Mouse (Mus musculus) bone marrow macrophage, adult 2 months (primary cell): ENCODE results near the gene Mast3. TPM values are rescaled to one million over a fixed set of nuclear protein-coding genes. Genes with fewer than 3 reads are reported as not detected.
"Not testable (repeated sequence)": the region's sequence is repeated elsewhere in the genome, so short reads cannot be mapped to it uniquely, and the experiment has no call there.

Experiments
- H3K27ac ChIP-seq: 2 replicates; pipeline ENCODE4 v1.5.1; 2012; ENCODE audit warnings: low read depth, low read length; ENCODE audit not compliant: insufficient read depth
- H3K4me1 ChIP-seq: 2 replicates; pipeline ENCODE4 v1.6.1; 2012; ENCODE audit warnings: low read length; ENCODE audit not compliant: control insufficient read depth, insufficient read depth
- H3K4me3 ChIP-seq: 2 replicates; pipeline ENCODE4 v1.5.1; 2012; ENCODE audit warnings: mild to moderate bottlenecking, low read length, moderate library complexity; ENCODE audit not compliant: insufficient read depth
- CTCF ChIP-seq: IDR thresholded peaks from 2 replicates; pipeline ENCODE4 v1.5.1; 2012; ENCODE audit warnings: low read depth, mild to moderate bottlenecking, low read length, moderate library complexity
- POLR2A ChIP-seq: IDR thresholded peaks from 2 replicates; pipeline ENCODE4 v1.6.1; 2012; ENCODE audit warnings: mild to moderate bottlenecking, low read depth, low read length, borderline replicate concordance
- polyA plus RNA-seq: library from polyadenylated mRNA; stranded (reverse); fragments of >200 nt; gene quantifications from 2 replicates; pipeline ENCODE4 v1.2.4, GENCODE M21; 2012; ENCODE audit not compliant: missing spikeins, insufficient read depth, insufficient read length

The Mast3 gene
- polyA plus RNA-seq, 1 experiment: 59.6 TPM

DNA sequence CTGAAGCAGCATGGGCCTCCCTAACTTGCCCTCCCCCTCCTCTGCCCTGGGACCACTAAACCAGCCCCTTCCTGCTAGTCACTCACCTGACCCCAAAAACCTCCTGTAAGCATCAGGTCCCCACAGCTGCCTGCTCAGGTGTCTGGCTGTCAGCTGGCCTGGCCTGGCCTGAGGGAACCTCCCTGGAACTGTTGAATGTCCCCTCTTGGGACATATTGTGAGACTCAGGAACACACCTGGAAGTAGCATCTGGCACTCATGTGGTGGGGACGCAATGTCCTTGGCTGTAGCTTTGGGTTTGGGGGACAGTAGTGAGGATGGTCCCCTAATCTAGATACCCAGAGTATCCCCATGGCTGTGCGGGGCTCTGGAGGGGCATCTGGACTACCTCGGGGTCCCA lies 29.2 kb upstream of the Mast3 start:
- Histone ChIP-seq H3K4me1 (peaks cover 33% of the 10 kb centered on the region), H3K27ac (peak overlapping the region; percentile 98), H3K4me3 (0 out of 2 replicates have a peak overlapping the region, but pooled peaks have one; percentile 27)
- TF ChIP-seq CTCF (no peak), POLR2A (no peak)

DNA sequence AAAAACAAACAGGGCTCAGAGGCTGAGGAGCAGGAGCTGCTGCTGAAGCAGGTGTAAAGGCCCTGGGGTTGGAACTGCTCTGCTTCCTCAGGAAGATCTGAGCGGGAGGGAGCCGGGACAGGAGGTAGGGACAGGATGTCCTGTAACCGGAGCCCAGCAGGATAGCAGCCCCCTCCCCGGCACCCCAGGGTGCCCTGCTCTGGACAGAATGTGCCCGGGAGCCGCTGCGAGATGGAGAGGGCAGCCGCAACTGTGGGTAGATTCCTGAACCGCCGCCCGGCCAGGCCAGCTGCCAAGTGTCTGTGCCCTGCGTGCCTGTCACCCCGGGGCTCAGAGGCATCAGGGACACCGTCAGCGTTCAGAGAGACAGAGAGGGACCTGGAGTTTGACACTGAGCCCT lies 28.7 kb upstream of the Mast3 start:
- peaks cover 33% of the 10 kb centered on the region for H3K4me1 ChIP-seq
- no peak for TF ChIP-seq CTCF
- no peak for TF ChIP-seq POLR2A

DNA sequence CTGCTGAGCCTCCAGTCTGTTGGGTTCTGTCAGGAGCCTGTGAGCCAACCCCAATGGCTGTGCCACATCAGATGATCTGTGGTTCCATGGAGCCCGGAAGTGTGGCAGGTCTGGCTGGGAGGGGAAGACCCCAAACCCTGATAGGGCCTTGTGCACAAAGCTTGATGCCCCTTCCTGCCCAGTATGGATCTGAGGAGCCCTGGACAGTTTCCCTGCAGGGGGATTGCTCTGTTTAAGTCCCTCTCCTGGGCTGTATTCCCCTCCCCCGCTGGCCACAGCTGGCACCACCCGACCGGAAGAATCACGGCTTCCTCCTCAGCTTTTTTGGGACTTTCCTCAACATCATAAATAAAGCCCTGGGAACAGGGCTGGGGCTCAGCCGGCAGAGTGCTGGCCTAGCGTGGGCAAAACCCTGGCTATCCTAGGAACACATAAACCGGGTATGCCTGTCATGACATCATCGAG lies 28.2 kb upstream of the Mast3 start:
- Histone ChIP-seq H3K27ac (peak overlapping the region; percentile 98), H3K4me3 (peak overlapping the region; percentile 27), H3K4me1 (peaks cover 33% of the 10 kb centered on the region)
- TF ChIP-seq CTCF: no peak
- TF ChIP-seq POLR2A: no peak; the same call in 1 of the 2 replicates

More for the DNA sequence above, 28.7 kb upstream of the Mast3 start:
- Histone ChIP-seq H3K27ac (peak overlapping the region; percentile 98), H3K4me3 (peak overlapping the region; percentile 27)

DNA sequence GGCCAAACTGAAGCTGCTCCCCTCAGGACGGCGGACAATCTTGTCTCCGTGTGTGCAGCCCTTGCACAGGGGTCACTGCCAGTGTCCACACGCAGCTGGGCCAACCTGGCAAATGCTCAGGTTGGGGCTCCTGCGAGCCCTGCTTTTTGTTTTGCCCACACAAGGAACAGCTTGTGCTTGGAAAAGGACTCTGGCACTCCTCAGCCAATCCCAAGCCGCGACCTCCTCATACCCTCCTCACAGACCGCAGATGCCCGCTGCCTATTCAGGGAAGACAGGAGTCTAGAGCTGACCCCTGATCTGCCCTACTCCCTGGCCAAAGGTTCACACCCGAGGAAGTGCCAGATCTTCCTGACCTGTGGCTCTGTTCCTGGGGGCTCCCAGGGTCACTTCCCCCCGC lies 27.5 kb upstream of the Mast3 start:
- H3K27ac ChIP-seq: peak overlapping the region; percentile 98
- peaks cover 33% of the 10 kb centered on the region for H3K4me1 ChIP-seq
- no peak overlapping the region for H3K4me3 ChIP-seq
- TF ChIP-seq POLR2A (no peak), CTCF (no peak)

DNA sequence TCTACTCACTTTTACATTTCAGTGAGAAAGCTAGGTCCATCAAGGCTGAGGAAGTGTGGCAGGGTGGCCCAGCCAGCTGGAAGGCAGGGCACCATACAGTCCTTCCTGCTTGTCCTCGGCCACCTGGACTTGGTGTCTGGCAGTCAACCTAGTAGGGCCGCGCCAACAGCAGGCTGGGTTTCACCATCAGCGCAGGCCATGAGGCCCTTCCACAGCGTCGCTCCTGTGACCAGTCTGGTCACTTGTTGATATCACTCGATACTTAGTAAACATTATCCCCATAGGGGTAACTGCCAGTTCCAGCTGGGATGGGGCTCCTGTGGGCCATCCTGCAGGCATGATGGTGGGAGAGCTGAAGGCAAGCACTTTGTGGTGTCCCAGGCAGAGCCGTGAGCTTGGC lies 26.7 kb upstream of the Mast3 start:
- H3K27ac ChIP-seq: no peak overlapping the region
- TF ChIP-seq POLR2A (no peak), CTCF (no peak)
- peaks cover 30% of the 10 kb centered on the region for H3K4me1 ChIP-seq
- no peak overlapping the region for H3K4me3 ChIP-seq

DNA sequence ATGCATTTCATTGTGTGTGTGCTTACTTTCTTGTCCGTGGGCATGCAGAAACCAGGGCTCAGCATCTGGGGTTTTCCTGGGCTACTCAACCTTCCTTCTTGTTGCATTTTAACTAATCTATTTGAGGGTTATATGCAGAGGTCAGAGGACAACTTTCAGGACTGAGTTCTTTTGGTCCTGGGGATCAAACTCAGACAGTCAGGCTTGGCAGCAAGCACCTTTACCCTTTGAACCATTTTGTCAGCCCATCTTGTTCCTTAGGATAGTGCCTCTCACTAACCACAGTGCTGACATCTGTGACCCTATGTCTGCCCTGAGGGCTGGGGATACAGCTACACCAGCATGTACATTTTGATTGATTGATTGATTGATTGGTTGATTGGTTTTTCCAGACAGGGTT lies 22.9 kb upstream of the Mast3 start:
- no peak overlapping the region for H3K4me3 ChIP-seq
- no peak overlapping the region for H3K27ac ChIP-seq
- TF ChIP-seq POLR2A: no peak
- no peak for TF ChIP-seq CTCF

DNA sequence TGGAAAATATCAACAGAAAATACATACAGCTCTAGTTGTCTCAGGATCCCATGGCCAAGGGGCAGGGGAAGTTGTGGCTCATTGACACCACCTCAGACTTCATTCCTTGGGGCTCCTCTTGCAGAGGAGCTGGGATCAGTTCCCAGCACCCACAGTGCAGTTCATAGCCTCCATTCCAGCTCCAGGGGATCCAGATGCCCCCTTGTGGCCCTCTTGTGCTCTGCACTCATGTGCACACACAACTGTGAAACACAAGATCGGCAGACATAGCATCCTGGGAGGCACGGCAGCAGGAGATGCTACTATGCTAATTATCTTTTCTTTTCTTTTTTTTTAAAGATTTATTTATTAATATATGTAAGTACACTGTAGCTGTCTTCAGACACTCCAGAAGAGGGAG lies 22.2 kb upstream of the Mast3 start:
- peaks cover 8% of the 10 kb centered on the region for H3K4me1 ChIP-seq
- H3K27ac ChIP-seq: no peak overlapping the region
- no peak overlapping the region for H3K4me3 ChIP-seq
- no peak for TF ChIP-seq POLR2A
- no peak for TF ChIP-seq CTCF

More for the DNA sequence above, 22.9 kb upstream of the Mast3 start:
- H3K4me1 ChIP-seq: peaks cover 15% of the 10 kb centered on the region

DNA sequence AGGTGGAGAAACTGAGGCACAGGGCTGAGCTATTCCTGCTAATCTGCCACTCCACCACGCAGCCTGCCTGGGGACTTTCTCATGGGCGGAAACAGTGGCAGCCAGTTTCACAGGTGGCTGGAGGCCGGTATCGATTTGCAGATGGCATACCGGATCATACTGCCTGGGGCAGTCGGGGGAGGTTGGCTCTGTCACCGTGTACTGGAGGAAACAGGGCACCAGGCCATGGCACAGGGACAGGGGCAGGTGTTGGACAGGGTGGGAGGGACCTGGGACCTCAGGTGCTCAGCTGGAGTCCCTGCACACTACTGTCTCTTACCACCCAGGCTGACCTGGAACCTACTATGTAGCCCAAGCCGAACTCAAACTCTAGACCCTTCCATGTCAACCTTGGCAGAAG lies 21.0 kb upstream of the Mast3 start:
- Histone ChIP-seq H3K27ac (no peak overlapping the region), H3K4me1 (peaks cover 3% of the 10 kb centered on the region; the same call in 1 of the 2 replicates), H3K4me3 (no peak overlapping the region)
- TF ChIP-seq POLR2A: no peak
- TF ChIP-seq CTCF: no peak

DNA sequence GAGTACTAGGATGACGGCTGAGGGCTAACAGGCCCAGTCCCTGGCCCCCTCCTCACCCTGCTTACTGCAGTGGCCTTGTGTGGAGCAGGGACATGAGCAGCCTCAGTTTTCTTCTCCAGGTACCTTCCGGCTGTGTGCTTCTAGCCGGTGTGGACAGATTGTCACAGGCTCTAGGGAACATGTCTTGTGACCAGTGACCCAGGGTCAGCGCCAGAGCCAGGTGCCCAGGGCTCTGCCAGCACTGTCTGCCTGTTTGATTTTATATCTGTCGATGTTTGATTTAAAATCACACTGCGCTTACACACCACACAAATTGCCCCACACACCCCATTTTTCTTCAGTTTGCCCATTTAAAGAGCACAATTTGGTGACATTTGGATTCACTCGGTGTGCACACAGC lies 18.9 kb upstream of the Mast3 start:
- H3K4me3 ChIP-seq: no peak overlapping the region
- H3K27ac ChIP-seq: no peak overlapping the region
- 0 out of 2 replicates have a peak, but pooled peaks cover 3% of the 10 kb centered on the region for H3K4me1 ChIP-seq
- TF ChIP-seq POLR2A: no peak
- TF ChIP-seq CTCF: no peak

DNA sequence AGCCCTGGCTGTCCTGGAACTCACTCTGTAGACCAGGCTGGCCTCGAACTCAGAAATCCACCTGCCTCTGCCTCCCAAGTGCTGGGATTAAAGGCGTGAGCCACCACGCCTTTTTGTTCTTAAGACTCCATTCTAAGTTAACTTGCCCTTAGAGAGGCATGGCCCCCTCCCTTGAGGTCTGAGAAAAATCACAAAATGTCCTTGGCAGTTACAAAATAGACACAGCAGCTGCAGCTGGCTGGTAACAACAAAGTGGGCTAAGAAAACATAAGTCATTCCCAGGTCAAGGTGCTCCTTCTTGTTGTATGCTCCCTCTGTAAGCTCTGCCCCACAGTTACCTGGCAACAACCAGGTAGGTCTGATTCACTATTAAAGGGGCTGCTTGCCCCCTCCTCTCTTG lies 17.7 kb upstream of the Mast3 start:
- H3K4me3 ChIP-seq, H3K4me1 ChIP-seq, H3K27ac ChIP-seq: not testable (repeated sequence)

DNA sequence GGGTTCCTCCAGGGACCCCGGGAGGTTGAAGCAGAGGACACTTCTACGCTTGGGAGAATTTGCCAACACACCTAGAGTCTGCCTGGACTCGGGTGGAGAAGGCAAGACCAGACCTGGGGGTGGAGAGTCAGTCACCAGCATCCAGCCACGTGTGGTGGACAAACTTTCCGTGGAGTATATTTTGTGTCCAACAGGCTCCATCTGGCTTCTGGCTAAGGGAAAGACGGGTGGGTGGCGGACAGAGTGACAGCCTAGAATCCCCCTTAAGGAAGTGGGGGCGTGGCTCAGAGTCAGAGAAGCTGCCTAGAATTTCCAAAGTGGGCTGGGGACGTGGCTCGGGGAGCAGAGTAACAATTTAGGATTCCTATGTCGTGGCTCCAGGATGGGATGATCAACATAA lies 17.1 kb upstream of the Mast3 start:
- TF ChIP-seq CTCF: no peak
- no peak for TF ChIP-seq POLR2A
- Histone ChIP-seq H3K27ac (no peak overlapping the region), H3K4me1 (0 out of 2 replicates have a peak, but pooled peaks cover 3% of the 10 kb centered on the region), H3K4me3 (no peak overlapping the region)
